Mouse (Mus musculus): ENCODE measurements around the gene 5330417H12Rik. TPM values are rescaled to one million over a fixed set of nuclear protein-coding genes. Genes with fewer than 3 reads are reported as not detected.

The 5330417H12Rik gene
- 0.23 TPM in 1 of 2 replicates, not detected in the other for polyA plus RNA-seq (2015; fragmentation: Nextera tagmentation; extraction: Ambion mirVana)

GRCm38 (mm10) chr7:107625061-107625460 is at the start of gene 5330417H12Rik:
Gene 5330417H12Rik, minus strand, starts transcription at chr7:107625161.
- Histone ChIP-seq H3K36me3 (no peaks in the 10 kb centered on the region), H3K9me3 (replicated peaks) (no peaks in the 10 kb centered on the region), H3K9ac (no peak within 1 kb of the TSS), H3K4me3 (replicated peaks) (no peak within 1 kb of the TSS), H3K4me1 (no peaks in the 10 kb centered on the region), H3K4me2 (replicated peaks) (no peak within 1 kb of the TSS), H3K27me3 (no peaks in the 10 kb centered on the region), H3K27ac (replicated peaks) (no peak within 1 kb of the TSS)
- WGBS, result 67% methylated on average over 2 of the region's 2 CpGs
- ATAC-seq (ENCODE audit: insufficient number of reproducible peaks, low FRiP score, low TSS enrichment, low read depth), result no peak

GRCm38 (mm10) chr7:107668514-107668913 is 43.6 kb upstream of the 5330417H12Rik start:
- Histone ChIP-seq H3K27me3 (no peaks in the 10 kb centered on the region), H3K36me3 (no peaks in the 10 kb centered on the region), H3K9me3 (replicated peaks) (no peaks in the 10 kb centered on the region), H3K27ac (replicated peaks) (no peak overlapping the region), H3K4me1 (peaks cover 40% of the 10 kb centered on the region), H3K4me2 (replicated peaks) (no peak overlapping the region), H3K4me3 (replicated peaks) (no peak overlapping the region), H3K9ac (no peak overlapping the region)
- WGBS, result 82% methylated on average over 5 of the region's 5 CpGs
- no peak for ATAC-seq (ENCODE audit: insufficient number of reproducible peaks, low FRiP score, low TSS enrichment, low read depth)

GRCm38 (mm10) chr7:107666262-107666902 is 41.4 kb upstream of the 5330417H12Rik start:
- Histone ChIP-seq H3K4me1 (peaks cover 60% of the 10 kb centered on the region), H3K4me3 (replicated peaks) (peak overlapping the region; percentile 44), H3K9ac (peak overlapping the region; percentile 18; the same call in 1 of the 2 replicates), H3K9me3 (replicated peaks) (no peaks in the 10 kb centered on the region), H3K36me3 (no peaks in the 10 kb centered on the region), H3K4me2 (replicated peaks) (peak overlapping the region; percentile 48), H3K27ac (replicated peaks) (peak overlapping the region; percentile 95), H3K27me3 (no peaks in the 10 kb centered on the region)
- no peak for ATAC-seq (ENCODE audit: insufficient number of reproducible peaks, low FRiP score, low TSS enrichment, low read depth)
- 28% methylated on average over 13 of the region's 13 CpGs for WGBS

GRCm38 (mm10) chr7:107665586-107666261 is 40.8 kb upstream of the 5330417H12Rik start:
- Histone ChIP-seq H3K9ac (peak overlapping the region; percentile 18; the same call in 1 of the 2 replicates), H3K4me2 (replicated peaks) (peak overlapping the region; percentile 48)

GRCm38 (mm10) chr7:107665221-107665585 is 40.2 kb upstream of the 5330417H12Rik start:
- ATAC-seq (ENCODE audit: insufficient number of reproducible peaks, low FRiP score, low TSS enrichment, low read depth), result peak; percentile 27; the same call in 1 of the 2 replicates
- H3K4me2 ChIP-seq (replicated peaks), result peak overlapping the region; percentile 48
- no peaks in the 10 kb centered on the region for H3K27me3 ChIP-seq
- WGBS, result 16% methylated on average over 4 of the region's 4 CpGs
- H3K27ac ChIP-seq (replicated peaks), result peak overlapping the region; percentile 95
- peaks cover 65% of the 10 kb centered on the region for H3K4me1 ChIP-seq
- H3K9me3 ChIP-seq (replicated peaks), result no peaks in the 10 kb centered on the region
- peak overlapping the region; percentile 44 for H3K4me3 ChIP-seq (replicated peaks)
- no peak overlapping the region; the same call in 1 of the 2 replicates for H3K9ac ChIP-seq
- H3K36me3 ChIP-seq, result no peaks in the 10 kb centered on the region

More at GRCm38 (mm10) chr7:107665586-107666261, 40.8 kb upstream of the 5330417H12Rik start:
- H3K4me1 ChIP-seq, result peaks cover 61% of the 10 kb centered on the region
- no peaks in the 10 kb centered on the region for H3K36me3 ChIP-seq
- H3K27ac ChIP-seq (replicated peaks), result peak overlapping the region; percentile 95
- peak overlapping the region; percentile 44 for H3K4me3 ChIP-seq (replicated peaks)
- ATAC-seq (ENCODE audit: insufficient number of reproducible peaks, low FRiP score, low TSS enrichment, low read depth), result no peak; the same call in 1 of the 2 replicates
- H3K27me3 ChIP-seq, result no peaks in the 10 kb centered on the region
- no peaks in the 10 kb centered on the region for H3K9me3 ChIP-seq (replicated peaks)
- WGBS, result 8% methylated on average over 9 of the region's 9 CpGs

- peak overlapping the region; percentile 44; the same call in 1 of the 2 replicates for H3K4me3 ChIP-seq (replicated peaks)
- H3K9me3 ChIP-seq (replicated peaks), result no peaks in the 10 kb centered on the region
- ATAC-seq (ENCODE audit: insufficient number of reproducible peaks, low FRiP score, low TSS enrichment, low read depth), result peak; percentile 71
- H3K27me3 ChIP-seq, result no peaks in the 10 kb centered on the region
- H3K27ac ChIP-seq (replicated peaks), result peak overlapping the region; percentile 95
- H3K9ac ChIP-seq, result no peak overlapping the region
- peak overlapping the region; percentile 48 for H3K4me2 ChIP-seq (replicated peaks)
- no peaks in the 10 kb centered on the region for H3K36me3 ChIP-seq
- WGBS, result 19% methylated on average over 8 of the region's 8 CpGs
- peaks cover 71% of the 10 kb centered on the region for H3K4me1 ChIP-seq
Measured at GRCm38 (mm10) chr7:107664063-107665056, 39.4 kb upstream of the 5330417H12Rik start.

- Histone ChIP-seq H3K9ac (no peak overlapping the region), H3K4me1 (peaks cover 73% of the 10 kb centered on the region), H3K27ac (replicated peaks) (peak overlapping the region; percentile 95), H3K4me2 (replicated peaks) (no peak overlapping the region), H3K36me3 (no peaks in the 10 kb centered on the region), H3K9me3 (replicated peaks) (no peaks in the 10 kb centered on the region), H3K27me3 (no peaks in the 10 kb centered on the region), H3K4me3 (replicated peaks) (no peak overlapping the region)
- no peak for ATAC-seq (ENCODE audit: insufficient number of reproducible peaks, low FRiP score, low TSS enrichment, low read depth)
- WGBS, result 38% methylated on average over 6 of the region's 6 CpGs
Measured at GRCm38 (mm10) chr7:107663621-107664020, 38.7 kb upstream of the 5330417H12Rik start.

- Histone ChIP-seq H3K9me3 (replicated peaks) (no peaks in the 10 kb centered on the region), H3K27ac (replicated peaks) (peak overlapping the region; percentile 60; the same call in 1 of the 2 replicates), H3K4me3 (replicated peaks) (no peak overlapping the region), H3K4me1 (peaks cover 66% of the 10 kb centered on the region), H3K27me3 (no peaks in the 10 kb centered on the region), H3K36me3 (no peaks in the 10 kb centered on the region), H3K4me2 (replicated peaks) (no peak overlapping the region), H3K9ac (no peak overlapping the region)
- 60% methylated on average over 5 of the region's 5 CpGs for WGBS
- no peak for ATAC-seq (ENCODE audit: insufficient number of reproducible peaks, low FRiP score, low TSS enrichment, low read depth)
Measured at GRCm38 (mm10) chr7:107661843-107662281, 36.9 kb upstream of the 5330417H12Rik start.

- no peak overlapping the region for H3K4me2 ChIP-seq (replicated peaks)
- peaks cover 61% of the 10 kb centered on the region for H3K4me1 ChIP-seq
- 20% methylated on average over 8 of the region's 8 CpGs for WGBS
- no peaks in the 10 kb centered on the region for H3K27me3 ChIP-seq
- no peaks in the 10 kb centered on the region for H3K36me3 ChIP-seq
- H3K27ac ChIP-seq (replicated peaks), result 0 out of 2 replicates have a peak overlapping the region, but pooled peaks have one; percentile 60
- ATAC-seq (ENCODE audit: insufficient number of reproducible peaks, low FRiP score, low TSS enrichment, low read depth), result no peak
- no peak overlapping the region for H3K9ac ChIP-seq
- H3K4me3 ChIP-seq (replicated peaks), result no peak overlapping the region
- no peaks in the 10 kb centered on the region for H3K9me3 ChIP-seq (replicated peaks)
Measured at GRCm38 (mm10) chr7:107661189-107661842, 36.4 kb upstream of the 5330417H12Rik start.

- no peak for ATAC-seq (ENCODE audit: insufficient number of reproducible peaks, low FRiP score, low TSS enrichment, low read depth)
- Histone ChIP-seq H3K4me2 (replicated peaks) (no peak overlapping the region), H3K4me3 (replicated peaks) (no peak overlapping the region), H3K36me3 (no peaks in the 10 kb centered on the region), H3K9me3 (replicated peaks) (no peaks in the 10 kb centered on the region), H3K9ac (no peak overlapping the region), H3K27ac (replicated peaks) (no peak overlapping the region; the same call in 1 of the 2 replicates), H3K27me3 (no peaks in the 10 kb centered on the region), H3K4me1 (peaks cover 41% of the 10 kb centered on the region)
- WGBS, result 65% methylated on average over 8 of the region's 8 CpGs
Measured at GRCm38 (mm10) chr7:107659186-107659918, 34.4 kb upstream of the 5330417H12Rik start.

Measured in embryonic facial prominence, embryonic 15.5 days (tissue).